Mouse (Mus musculus) kidney, postnatal 0 days (tissue): ENCODE measurements around the gene H2-DMb1. TPM values are rescaled to one million over a fixed set of nuclear protein-coding genes. Genes with fewer than 3 reads are reported as not detected.
A peak's percentile ranks its signal among the peaks of the same experiment; 100 is the strongest.

ENCODE experiments used
- ATAC-seq: fragments of 200-750 bp; cut with Nextera tagmentation; replicated peaks from 2 replicates; pipeline ENCODE4 v1.8.0; 2017; ENCODE audit warnings: low read depth, moderate number of reproducible peaks, moderate TSS enrichment, moderate library complexity; ENCODE audit not compliant: low FRiP score
- DNase-seq: peaks from one replicate; pipeline ENCODE4 v3.0.0-alpha.2; 2016; ENCODE audit warnings: low spot score
- H3K27ac ChIP-seq: fragments of 300-500 bp; sonication (generic); 2 replicates; pipeline ENCODE4 v1.5.1; 2014; ENCODE audit warnings: mild to moderate bottlenecking
- H3K27me3 ChIP-seq: fragments of 300-500 bp; sonication (generic); 2 replicates; pipeline ENCODE4 v1.6.1; 2014; ENCODE audit warnings: low read length, mixed read lengths; ENCODE audit not compliant: insufficient read depth
- H3K36me3 ChIP-seq: fragments of 300-500 bp; sonication (generic); 2 replicates; pipeline ENCODE4 v1.6.1; 2014; ENCODE audit warnings: low read length, mixed read lengths; ENCODE audit not compliant: insufficient read depth
- H3K4me1 ChIP-seq: fragments of 300-500 bp; sonication (generic); replicated peaks from 2 replicates; pipeline ENCODE4 v1.6.1; 2014; ENCODE audit warnings: antibody characterized with exemption, low read length, mixed read lengths; ENCODE audit not compliant: insufficient read depth
- H3K4me2 ChIP-seq: fragments of 300-500 bp; sonication (generic); 2 replicates; pipeline ENCODE4 v1.6.1; 2014; ENCODE audit warnings: mild to moderate bottlenecking, low read length, moderate library complexity, mixed read lengths
- H3K4me3 ChIP-seq: fragments of 300-500 bp; sonication (generic); replicated peaks from 2 replicates; pipeline ENCODE4 v1.5.1; 2014; ENCODE audit warnings: low read depth, low read length
- H3K9ac ChIP-seq: fragments of 300-500 bp; sonication (generic); 2 replicates; pipeline ENCODE4 v1.6.1; 2014; ENCODE audit warnings: low read depth, low read length
- H3K9me3 ChIP-seq: fragments of 300-500 bp; sonication (generic); replicated peaks from 2 replicates; pipeline ENCODE4 v1.6.1; 2016; ENCODE audit warnings: low read length, inconsistent platforms, mixed read lengths
- CTCF ChIP-seq: IDR thresholded peaks from 2 replicates; pipeline ENCODE4 v1.5.1; 2016; ENCODE audit warnings: antibody characterized with exemption, low read depth, mild to moderate bottlenecking, moderate library complexity
- WGBS: fragments of 180-500 bp; shearing (Covaris S2); extraction: QIAGEN DNeasy Blood & Tissue Kit; methylation state at CpG from one replicate; pipeline ENCODE4 v1.1.7; 2014; 5-methylcytosine and 5-hydroxymethylcytosine counted together
- polyA plus RNA-seq: library from polyadenylated mRNA; unstranded; fragments of >200 nt; fragmentation: Nextera tagmentation; extraction: Ambion mirVana; gene quantifications from 2 replicates; pipeline ENCODE4 v1.2.1, GENCODE M21; 2015

The H2-DMb1 gene
- polyA plus RNA-seq, 1 experiment from 2014 or later: 12.9 TPM

DNA sequence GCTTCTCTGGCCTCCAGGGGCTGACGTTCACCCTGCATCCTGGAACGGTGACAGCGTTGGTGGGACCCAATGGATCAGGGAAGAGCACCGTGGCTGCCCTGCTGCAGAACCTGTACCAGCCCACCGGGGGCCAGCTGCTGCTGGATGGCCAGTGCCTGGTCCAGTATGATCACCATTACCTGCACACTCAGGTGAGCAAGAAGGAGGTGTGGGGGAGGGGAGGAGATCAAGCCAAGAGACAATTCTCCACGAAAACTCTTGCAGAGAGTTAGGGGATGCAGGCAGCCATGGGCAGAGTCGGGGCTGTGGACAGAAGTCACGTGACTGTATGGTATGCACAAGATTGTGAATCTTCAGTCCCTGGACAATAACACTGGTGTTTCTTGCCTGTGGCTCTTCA, 40.6 kb downstream of the H2-DMb1 start:
- DNase-seq (no peak), ATAC-seq (no peak)
- no peaks in the 10 kb centered on the region for H3K9me3 ChIP-seq
- H3K27ac ChIP-seq: no peak overlapping the region
- H3K9ac ChIP-seq: no peak overlapping the region
- no peak overlapping the region for H3K4me3 ChIP-seq
- no peak overlapping the region for H3K4me2 ChIP-seq
- WGBS: 56% methylated on average over 8 of the region's 8 CpGs
- H3K27me3 ChIP-seq: peaks cover 22% of the 10 kb centered on the region
- no peaks in the 10 kb centered on the region for H3K4me1 ChIP-seq
- no peak for TF ChIP-seq CTCF
- 0 out of 2 replicates have a peak, but pooled peaks cover 7% of the 10 kb centered on the region for H3K36me3 ChIP-seq

DNA sequence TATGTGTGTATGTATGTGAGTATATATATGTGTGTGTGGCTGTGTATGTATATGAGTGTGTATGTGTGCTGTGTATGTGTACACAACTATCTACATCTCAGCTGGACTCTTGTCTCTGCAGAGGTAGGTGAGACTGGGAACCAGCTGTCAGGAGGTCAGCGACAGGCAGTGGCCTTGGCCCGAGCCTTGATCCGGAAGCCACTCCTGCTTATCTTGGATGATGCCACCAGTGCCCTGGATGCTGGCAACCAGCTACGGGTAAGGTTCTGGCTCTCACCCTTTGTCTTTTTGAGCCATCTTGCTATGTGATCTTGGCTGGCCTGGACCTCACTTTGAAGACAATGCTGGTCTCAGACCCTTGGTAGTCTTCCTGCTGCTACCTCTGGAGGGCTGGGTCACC, 41.9 kb downstream of the H2-DMb1 start:
- TF ChIP-seq CTCF: no peak
- Histone ChIP-seq H3K36me3 (0 out of 2 replicates have a peak, but pooled peaks cover 7% of the 10 kb centered on the region), H3K27ac (no peak overlapping the region), H3K4me1 (no peaks in the 10 kb centered on the region), H3K9ac (no peak overlapping the region), H3K27me3 (peaks cover 22% of the 10 kb centered on the region), H3K9me3 (no peaks in the 10 kb centered on the region), H3K4me2 (no peak overlapping the region), H3K4me3 (no peak overlapping the region)
- WGBS: 88% methylated on average over 4 of the region's 4 CpGs
- ATAC-seq (no peak), DNase-seq (no peak)

DNA sequence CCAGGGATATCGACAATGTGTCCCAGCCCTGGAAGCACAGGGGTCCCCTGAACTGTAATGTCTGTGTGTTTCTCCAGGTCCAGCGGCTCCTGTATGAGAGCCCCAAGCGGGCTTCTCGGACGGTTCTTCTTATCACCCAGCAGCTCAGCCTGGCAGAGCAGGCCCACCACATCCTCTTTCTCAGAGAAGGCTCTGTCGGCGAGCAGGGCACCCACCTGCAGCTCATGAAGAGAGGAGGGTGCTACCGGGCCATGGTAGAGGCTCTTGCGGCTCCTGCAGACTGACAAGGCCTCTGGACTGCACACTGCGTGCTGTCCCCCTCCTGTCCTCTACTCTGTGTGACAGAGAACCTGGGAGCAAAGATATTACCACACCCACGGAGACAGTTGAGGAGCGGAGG, 43.6 kb downstream of the H2-DMb1 start:
- no peak overlapping the region for H3K4me3 ChIP-seq
- no peak overlapping the region for H3K4me2 ChIP-seq
- no peaks in the 10 kb centered on the region for H3K4me1 ChIP-seq
- H3K27me3 ChIP-seq: peaks cover 22% of the 10 kb centered on the region
- 48% methylated on average over 12 of the region's 12 CpGs for WGBS
- DNase-seq: no peak
- no peak for TF ChIP-seq CTCF
- no peaks in the 10 kb centered on the region for H3K9me3 ChIP-seq
- no peak for ATAC-seq
- 0 out of 2 replicates have a peak, but pooled peaks cover 4% of the 10 kb centered on the region for H3K36me3 ChIP-seq
- H3K9ac ChIP-seq: no peak overlapping the region
- H3K27ac ChIP-seq: no peak overlapping the region

DNA sequence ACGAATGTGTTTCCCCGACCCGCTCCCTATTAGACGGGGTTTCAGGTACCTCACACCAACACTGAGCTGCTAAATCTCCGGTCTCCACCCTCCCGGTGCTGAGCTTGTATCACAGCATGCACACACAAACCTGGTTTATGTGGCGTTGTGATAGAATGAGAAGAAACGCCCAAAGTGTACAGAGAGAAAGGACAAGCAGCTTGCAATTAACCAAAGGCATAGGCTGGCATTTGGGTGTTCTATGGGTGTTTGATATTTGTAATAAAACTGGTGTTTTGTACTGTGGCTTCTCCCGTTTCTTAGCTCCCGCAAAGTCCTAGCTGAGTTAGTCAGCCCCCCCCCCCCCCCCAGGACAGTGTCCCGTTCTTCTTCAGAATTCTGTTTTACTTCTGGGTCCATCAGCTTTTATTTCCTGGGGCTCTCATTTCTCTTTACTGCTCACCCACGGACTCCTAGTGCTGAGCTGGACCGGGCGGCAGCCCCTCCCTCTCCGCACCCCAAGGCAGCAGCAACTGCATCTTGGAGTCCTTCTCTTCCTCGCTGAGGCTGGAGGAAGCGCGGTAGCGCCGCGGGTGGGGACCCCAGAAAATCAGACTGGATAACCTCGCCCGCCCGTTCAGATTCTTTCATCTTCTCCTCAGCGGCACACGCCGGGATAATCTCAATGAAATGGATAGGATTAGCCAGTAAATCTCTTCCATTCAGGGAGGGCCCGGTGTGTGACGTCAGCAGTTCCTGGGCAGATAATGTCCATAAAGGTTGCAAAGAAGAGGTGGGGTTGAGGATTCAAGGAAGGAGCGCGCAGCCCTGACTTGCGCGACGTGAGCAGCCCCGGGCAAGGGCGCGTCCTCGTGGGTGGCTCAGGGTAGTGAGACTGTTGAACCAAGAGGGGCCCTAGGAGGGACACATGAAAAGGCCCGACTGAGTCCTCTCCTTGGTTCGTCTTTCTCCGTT, 44.3 kb downstream of the H2-DMb1 start, which contains the start of gene Psmb8:
Psmb8 (plus strand) TSS at position 781 of the 954 bp plus-strand sequence.
- peak within 1 kb of the TSS; percentile 57 for H3K4me3 ChIP-seq
- peak within 1 kb of the TSS; percentile 49 for H3K9ac ChIP-seq
- H3K36me3 ChIP-seq: 0 out of 2 replicates have a peak, but pooled peaks cover 4% of the 10 kb centered on the region
- DNase-seq (peak; percentile 96), ATAC-seq (peak; percentile 78)
- no peaks in the 10 kb centered on the region for H3K4me1 ChIP-seq
- H3K9me3 ChIP-seq: no peaks in the 10 kb centered on the region
- WGBS: 5% methylated on average over 41 of the region's 41 CpGs
- H3K27ac ChIP-seq: no peak within 1 kb of the TSS
- peaks cover 17% of the 10 kb centered on the region for H3K27me3 ChIP-seq
- no peak for TF ChIP-seq CTCF
- H3K4me2 ChIP-seq: peak within 1 kb of the TSS; percentile 78

DNA sequence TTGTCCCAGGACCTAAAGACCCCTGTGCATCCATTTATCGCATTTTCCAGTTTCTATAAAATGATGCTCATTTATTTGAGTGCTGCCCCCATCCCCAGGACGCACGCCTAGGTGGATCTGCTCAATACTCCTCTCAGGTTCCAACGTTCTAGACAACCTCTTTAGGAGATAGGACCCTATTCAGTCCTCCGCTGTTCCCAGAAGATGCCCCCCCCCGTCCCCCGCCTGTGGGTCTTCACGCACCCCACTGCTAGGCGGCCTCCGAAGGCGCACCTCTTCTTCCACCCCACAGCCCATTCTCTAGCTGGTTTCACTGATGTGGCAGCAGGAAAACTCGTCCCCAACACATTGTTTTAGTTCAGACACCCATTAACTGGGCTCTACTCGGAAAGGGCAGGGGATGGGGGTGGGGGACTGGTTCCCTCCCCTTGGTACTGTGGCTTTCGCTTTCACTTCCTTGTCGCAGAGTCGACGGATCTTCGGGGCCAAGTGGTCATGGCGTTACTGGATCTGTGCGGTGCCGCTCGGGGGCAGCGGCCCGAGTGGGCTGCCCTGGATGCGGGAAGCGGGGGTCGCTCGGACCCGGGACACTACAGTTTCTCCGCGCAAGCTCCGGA, 45.1 kb downstream of the H2-DMb1 start:
- H3K36me3 ChIP-seq: 0 out of 2 replicates have a peak, but pooled peaks cover 4% of the 10 kb centered on the region
- no peak for TF ChIP-seq CTCF
- H3K9me3 ChIP-seq: no peaks in the 10 kb centered on the region
- no peak for ATAC-seq
- peak; percentile 67 for DNase-seq
- WGBS: 3% methylated on average over 32 of the region's 32 CpGs
- no peaks in the 10 kb centered on the region for H3K4me1 ChIP-seq
- H3K4me2 ChIP-seq: peak overlapping the region; percentile 78
- H3K9ac ChIP-seq: peak overlapping the region; percentile 49
- H3K27ac ChIP-seq: no peak overlapping the region
- peaks cover 15% of the 10 kb centered on the region for H3K27me3 ChIP-seq
- H3K4me3 ChIP-seq: peak overlapping the region; percentile 57

DNA sequence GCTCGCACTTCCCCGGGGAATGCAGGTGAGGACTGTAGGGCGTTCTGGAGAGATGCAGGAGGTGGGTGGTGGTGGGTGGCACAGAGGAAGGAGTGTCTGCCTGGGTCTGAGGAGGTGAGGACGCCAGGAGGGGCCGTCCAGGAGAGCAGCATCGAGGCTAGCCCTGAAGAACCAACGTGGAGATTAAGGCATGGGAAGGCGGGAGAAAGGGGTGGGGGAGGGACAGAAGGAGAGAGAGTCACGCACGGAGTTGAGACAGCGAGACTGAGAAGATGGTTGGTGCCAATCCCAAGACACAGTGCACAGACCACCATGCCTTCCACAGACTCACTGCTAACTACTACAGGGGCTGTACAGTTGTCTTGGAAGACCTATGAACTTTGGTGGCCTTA, 45.6 kb downstream of the H2-DMb1 start:
- H3K4me3 ChIP-seq: peak overlapping the region; percentile 57
- no peak for DNase-seq
- H3K27ac ChIP-seq: no peak overlapping the region
- no peaks in the 10 kb centered on the region for H3K4me1 ChIP-seq
- no peaks in the 10 kb centered on the region for H3K9me3 ChIP-seq
- H3K36me3 ChIP-seq: 0 out of 2 replicates have a peak, but pooled peaks cover 4% of the 10 kb centered on the region
- H3K27me3 ChIP-seq: peaks cover 13% of the 10 kb centered on the region
- peak overlapping the region; percentile 49 for H3K9ac ChIP-seq
- TF ChIP-seq CTCF: no peak
- ATAC-seq: no peak
- peak overlapping the region; percentile 78 for H3K4me2 ChIP-seq
- whole genome bisulfite sequencing: 13% methylated on average over 11 of the region's 11 CpGs
